ENCODE assay signal across 24 mouse cellular contexts in genomic region chr1:75283017-75283416, GRCm38 (mm10). TPM values are rescaled to one million over a fixed set of nuclear protein-coding genes. Genes with fewer than 3 reads are reported as not detected.
DNase-seq lines count a peak whose midpoint lies in the region; ATAC-seq and TF ChIP-seq lines count a peak whose summit lies in the region.
"Had no signal": no experiment of that assay in that cellular context is flagged by ENCODE, and none has a peak within 500 bp of the region (broad histone marks: within the 10 kb centered on the region; RNA-seq: fewer than 3 reads in every experiment).

No protein-coding gene starts in this region.

- no peak for TF ChIP-seq CTCF in hindbrain, postnatal 0 days (IDR thresholded peaks at IDR 0.05; ENCODE audit: low read depth)

- no peak overlapping the region for H3K4me3 ChIP-seq in embryonic facial prominence, embryonic 14.5 days (ENCODE audit: low read depth, low read length)
- H3K4me3 ChIP-seq in embryonic facial prominence, embryonic 10.5 days = no peak overlapping the region
- H3K4me3 ChIP-seq in hindbrain, postnatal 0 days (ENCODE audit: low read length) = no peak overlapping the region
- no peak overlapping the region for H3K4me3 ChIP-seq in hindbrain, embryonic 10.5 days
- H3K4me3 ChIP-seq in midbrain, embryonic 16.5 days (ENCODE audit: low read depth, low read length) = no peak overlapping the region
- H3K4me3 ChIP-seq in midbrain, embryonic 11.5 days (ENCODE audit: low read depth, low read length) = no peak overlapping the region
- H3K4me3 ChIP-seq: erythroblast, embryonic 14.5 days; heart, embryonic 12.5 days; kidney, embryonic 15.5 days; limb, embryonic 15.5 days had no signal

- WGBS in embryonic facial prominence, embryonic 14.5 days = 83% methylated on average over 5 of the region's 5 CpGs
- WGBS in embryonic facial prominence, embryonic 10.5 days = 79% methylated on average over 5 of the region's 5 CpGs
- 33% methylated on average over 5 of the region's 5 CpGs for WGBS in hindbrain, postnatal 0 days
- 76% methylated on average over 5 of the region's 5 CpGs for WGBS in hindbrain, embryonic 10.5 days
- WGBS in midbrain, embryonic 16.5 days = 66% methylated on average over 5 of the region's 5 CpGs
- 78% methylated on average over 5 of the region's 5 CpGs for WGBS in midbrain, embryonic 11.5 days

- 0 out of 2 replicates have a peak, but pooled peaks have one; percentile 12 for ATAC-seq in embryonic facial prominence, embryonic 14.5 days (ENCODE audit: low read depth)
- peak; percentile 76 for ATAC-seq in hindbrain, postnatal 0 days
- ATAC-seq in midbrain, embryonic 16.5 days = peak; percentile 56; the same call in 1 of the 2 replicates
- no peak for ATAC-seq in midbrain, embryonic 11.5 days (ENCODE audit: low FRiP score)
- ATAC-seq: intestine, embryonic 16.5 days had no signal

- H3K4me2 ChIP-seq in embryonic facial prominence, embryonic 14.5 days (ENCODE audit: low read depth, low read length) = no peak overlapping the region
- H3K4me2 ChIP-seq in hindbrain, postnatal 0 days (ENCODE audit: low read depth, low read length) = no peak overlapping the region
- no peak overlapping the region for H3K4me2 ChIP-seq in midbrain, embryonic 16.5 days (ENCODE audit: low read length)
- H3K4me2 ChIP-seq in midbrain, embryonic 11.5 days = no peak overlapping the region
- H3K4me2 ChIP-seq: heart, embryonic 12.5 days; kidney, embryonic 15.5 days; limb, embryonic 15.5 days had no signal

- H3K27me3 ChIP-seq in embryonic facial prominence, embryonic 14.5 days (replicated peaks; ENCODE audit: control insufficient read depth, insufficient read depth, low read length) = peaks cover 11% of the 10 kb centered on the region
- H3K27me3 ChIP-seq in embryonic facial prominence, embryonic 10.5 days (replicated peaks; ENCODE audit: low read depth, poor library complexity, severe bottlenecking) = peaks cover 12% of the 10 kb centered on the region
- H3K27me3 ChIP-seq in hindbrain, postnatal 0 days (ENCODE audit: insufficient read depth, low read length) = no peaks in the 10 kb centered on the region
- H3K27me3 ChIP-seq in hindbrain, embryonic 10.5 days (ENCODE audit: insufficient read depth, poor library complexity, severe bottlenecking) = peaks cover 12% of the 10 kb centered on the region
- H3K27me3 ChIP-seq in midbrain, embryonic 16.5 days (ENCODE audit: control insufficient read depth, insufficient read depth, low read depth, low read length) = no peaks in the 10 kb centered on the region
- peaks cover 4% of the 10 kb centered on the region for H3K27me3 ChIP-seq in midbrain, embryonic 11.5 days (ENCODE audit: control insufficient read depth, insufficient read depth, low read length)

- H3K27ac ChIP-seq in embryonic facial prominence, embryonic 14.5 days (replicated peaks; ENCODE audit: low read depth, low read length) = no peak overlapping the region
- no peak overlapping the region for H3K27ac ChIP-seq in embryonic facial prominence, embryonic 10.5 days (replicated peaks)
- H3K27ac ChIP-seq in hindbrain, postnatal 0 days = no peak overlapping the region
- no peak overlapping the region for H3K27ac ChIP-seq in hindbrain, embryonic 10.5 days
- H3K27ac ChIP-seq in midbrain, embryonic 16.5 days (ENCODE audit: low read length) = no peak overlapping the region
- no peak overlapping the region for H3K27ac ChIP-seq in midbrain, embryonic 11.5 days (ENCODE audit: low read depth, low read length)
- H3K27ac ChIP-seq: kidney, embryonic 15.5 days; limb, embryonic 15.5 days had no signal

- H3K4me1 ChIP-seq in embryonic facial prominence, embryonic 14.5 days (ENCODE audit: control insufficient read depth, insufficient read depth, low read length) = no peaks in the 10 kb centered on the region
- peaks cover 2% of the 10 kb centered on the region; the same call in 1 of the 2 replicates for H3K4me1 ChIP-seq in embryonic facial prominence, embryonic 10.5 days
- 0 out of 2 replicates have a peak, but pooled peaks cover 1% of the 10 kb centered on the region for H3K4me1 ChIP-seq in hindbrain, postnatal 0 days (ENCODE audit: insufficient read depth, low read length)
- 0 out of 2 replicates have a peak, but pooled peaks cover 4% of the 10 kb centered on the region for H3K4me1 ChIP-seq in hindbrain, embryonic 10.5 days (replicated peaks)
- no peaks in the 10 kb centered on the region; the same call in 1 of the 2 replicates for H3K4me1 ChIP-seq in midbrain, embryonic 16.5 days (ENCODE audit: control insufficient read depth, insufficient read depth, low read length)
- no peaks in the 10 kb centered on the region for H3K4me1 ChIP-seq in midbrain, embryonic 11.5 days (ENCODE audit: control insufficient read depth, insufficient read depth, low read length)
- H3K4me1 ChIP-seq: heart, embryonic 12.5 days; kidney, embryonic 15.5 days; limb, embryonic 15.5 days had no signal

- H3K9ac ChIP-seq in embryonic facial prominence, embryonic 14.5 days (ENCODE audit: low read depth, low read length) = no peak overlapping the region
- H3K9ac ChIP-seq in hindbrain, postnatal 0 days (replicated peaks; ENCODE audit: low read length) = no peak overlapping the region
- H3K9ac ChIP-seq in midbrain, embryonic 16.5 days (ENCODE audit: low read depth, low read length) = no peak overlapping the region
- no peak overlapping the region for H3K9ac ChIP-seq in midbrain, embryonic 11.5 days (ENCODE audit: low read length)
- H3K9ac ChIP-seq: heart, embryonic 12.5 days; kidney, embryonic 15.5 days; limb, embryonic 15.5 days had no signal

- no peaks in the 10 kb centered on the region for H3K36me3 ChIP-seq in embryonic facial prominence, embryonic 14.5 days (ENCODE audit: control insufficient read depth, insufficient read depth, low read length)
- no peaks in the 10 kb centered on the region for H3K36me3 ChIP-seq in embryonic facial prominence, embryonic 10.5 days (replicated peaks)
- no peaks in the 10 kb centered on the region for H3K36me3 ChIP-seq in hindbrain, postnatal 0 days (ENCODE audit: insufficient read depth, low read length)
- no peaks in the 10 kb centered on the region for H3K36me3 ChIP-seq in hindbrain, embryonic 10.5 days
- H3K36me3 ChIP-seq in midbrain, embryonic 16.5 days (ENCODE audit: control insufficient read depth, insufficient read depth, low read length) = no peaks in the 10 kb centered on the region
- no peaks in the 10 kb centered on the region for H3K36me3 ChIP-seq in midbrain, embryonic 11.5 days (ENCODE audit: control insufficient read depth, insufficient read depth, low read length)
- H3K36me3 ChIP-seq: heart, embryonic 12.5 days; kidney, embryonic 15.5 days; limb, embryonic 15.5 days had no signal

- DNase-seq in embryonic facial prominence, embryonic 14.5 days (ENCODE audit: low spot score) = no peak
- no peak for DNase-seq in embryonic facial prominence, embryonic 10.5 days (ENCODE audit: low spot score)
- DNase-seq in hindbrain, postnatal 0 days (ENCODE audit: low spot score) = peak; percentile 38
- no peak for DNase-seq in hindbrain, embryonic 10.5 days (ENCODE audit: low spot score)
- no peak for DNase-seq in midbrain, embryonic 11.5 days (ENCODE audit: low spot score, missing footprints)
- DNase-seq in right cerebral cortex, postnatal 36 days (ENCODE audit: low spot score in 2 of 2) = peak; percentile 33 to 41
- no peak for DNase-seq in testis, postnatal 10 days (ENCODE audit: low spot score)
- DNase-seq: adrenal gland, adult 2 months; cerebellum, adult 11-12 months; cerebellum, postnatal 25 days had no signal

- no peaks in the 10 kb centered on the region for H3K9me3 ChIP-seq in embryonic facial prominence, embryonic 14.5 days (ENCODE audit: control insufficient read depth, low read length)
- H3K9me3 ChIP-seq in embryonic facial prominence, embryonic 10.5 days = peaks cover 7% of the 10 kb centered on the region; the same call in 1 of the 2 replicates
- no peaks in the 10 kb centered on the region for H3K9me3 ChIP-seq in hindbrain, postnatal 0 days (ENCODE audit: low read length)
- H3K9me3 ChIP-seq in hindbrain, embryonic 10.5 days = peaks cover 11% of the 10 kb centered on the region; the same call in 1 of the 2 replicates
- no peaks in the 10 kb centered on the region for H3K9me3 ChIP-seq in midbrain, embryonic 16.5 days (replicated peaks; ENCODE audit: control insufficient read depth, low read length, poor library complexity, severe bottlenecking)
- H3K9me3 ChIP-seq in midbrain, embryonic 11.5 days (ENCODE audit: control insufficient read depth, low read length) = no peaks in the 10 kb centered on the region
- H3K9me3 ChIP-seq: kidney, embryonic 15.5 days; limb, embryonic 15.5 days had no signal

RNA-seq across cellular contexts. Expression of gene Resp18, which starts 4.8 kb away (rescaled TPM):
- 6.0 and 6.9 TPM in 2 replicates for polyA plus RNA-seq in embryonic facial prominence, embryonic 14.5 days (2014; fragmentation: Nextera tagmentation; extraction: Ambion mirVana)
- polyA plus RNA-seq in embryonic facial prominence, embryonic 10.5 days (2016; fragmentation: Nextera tagmentation; extraction: Ambion mirVana) = 1.9 and 2.5 TPM in 2 replicates
- total RNA-seq in hindbrain, postnatal 0 days (2014; rRNA removed) = 257 and 298 TPM in 2 replicates
- 394 and 396 TPM in 2 replicates for polyA plus RNA-seq in hindbrain, postnatal 0 days (2015; fragmentation: Nextera tagmentation; extraction: Ambion mirVana)
- polyA plus RNA-seq in hindbrain, embryonic 10.5 days (2016; fragmentation: Nextera tagmentation; extraction: Ambion mirVana) = 7.5 and 22.3 TPM in 2 replicates
- polyA plus RNA-seq in midbrain, embryonic 16.5 days (2015; fragmentation: Nextera tagmentation; extraction: Ambion mirVana) = 209 and 241 TPM in 2 replicates
- 28.5 and 34.8 TPM in 2 replicates for polyA plus RNA-seq in midbrain, embryonic 11.5 days (2014; fragmentation: Nextera tagmentation; extraction: Ambion mirVana)
- total RNA-seq: gastrocnemius, adult 18-20 months; granulocyte monocyte progenitor cell, adult 5-6 weeks; heart, postnatal 25 days; megakaryocyte-erythroid progenitor cell, adult 5-6 weeks; MEL had no signal
- polyA plus RNA-seq: erythroblast, embryonic 14.5 days; heart, embryonic 12.5 days had no signal

RNA-seq across cellular contexts. Expression of gene Ptprn, which starts 18.7 kb away (rescaled TPM):
- polyA plus RNA-seq in embryonic facial prominence, embryonic 14.5 days (2014; fragmentation: Nextera tagmentation; extraction: Ambion mirVana) = 2.0 and 2.9 TPM in 2 replicates
- 1.7 and 2.1 TPM in 2 replicates for polyA plus RNA-seq in embryonic facial prominence, embryonic 10.5 days (2016; fragmentation: Nextera tagmentation; extraction: Ambion mirVana)
- total RNA-seq in hindbrain, postnatal 0 days (2014; rRNA removed) = 120 and 132 TPM in 2 replicates
- 46.0 and 48.3 TPM in 2 replicates for polyA plus RNA-seq in hindbrain, postnatal 0 days (2015; fragmentation: Nextera tagmentation; extraction: Ambion mirVana)
- polyA plus RNA-seq in hindbrain, embryonic 10.5 days (2016; fragmentation: Nextera tagmentation; extraction: Ambion mirVana) = 3.9 and 7.9 TPM in 2 replicates
- 26.3 and 33.4 TPM in 2 replicates for polyA plus RNA-seq in midbrain, embryonic 16.5 days (2015; fragmentation: Nextera tagmentation; extraction: Ambion mirVana)
- polyA plus RNA-seq in midbrain, embryonic 11.5 days (2014; fragmentation: Nextera tagmentation; extraction: Ambion mirVana) = 4.2 and 4.4 TPM in 2 replicates
- total RNA-seq: gastrocnemius, adult 18-20 months; granulocyte monocyte progenitor cell, adult 5-6 weeks; MEL had no signal
- polyA plus RNA-seq: erythroblast, embryonic 14.5 days had no signal

RNA-seq across cellular contexts. Expression of gene Dnpep, which starts 34.8 kb away (rescaled TPM):
- 115 and 128 TPM in 2 replicates for polyA plus RNA-seq in embryonic facial prominence, embryonic 14.5 days (2014; fragmentation: Nextera tagmentation; extraction: Ambion mirVana)
- 144 and 150 TPM in 2 replicates for polyA plus RNA-seq in embryonic facial prominence, embryonic 10.5 days (2016; fragmentation: Nextera tagmentation; extraction: Ambion mirVana)
- total RNA-seq in hindbrain, postnatal 0 days (2014; rRNA removed) = 143 and 175 TPM in 2 replicates
- polyA plus RNA-seq in hindbrain, postnatal 0 days (2015; fragmentation: Nextera tagmentation; extraction: Ambion mirVana) = 120 and 131 TPM in 2 replicates
- 154 and 199 TPM in 2 replicates for polyA plus RNA-seq in hindbrain, embryonic 10.5 days (2016; fragmentation: Nextera tagmentation; extraction: Ambion mirVana)
- 136 and 145 TPM in 2 replicates for polyA plus RNA-seq in midbrain, embryonic 16.5 days (2015; fragmentation: Nextera tagmentation; extraction: Ambion mirVana)
- polyA plus RNA-seq in midbrain, embryonic 11.5 days (2014; fragmentation: Nextera tagmentation; extraction: Ambion mirVana) = 149 TPM in 2 replicates

RNA-seq across cellular contexts. Expression of gene Dnajb2, which starts 46.8 kb away (rescaled TPM):
- 20.0 and 21.0 TPM in 2 replicates for polyA plus RNA-seq in embryonic facial prominence, embryonic 14.5 days (2014; fragmentation: Nextera tagmentation; extraction: Ambion mirVana)
- 27.0 and 27.5 TPM in 2 replicates for polyA plus RNA-seq in embryonic facial prominence, embryonic 10.5 days (2016; fragmentation: Nextera tagmentation; extraction: Ambion mirVana)
- total RNA-seq in hindbrain, postnatal 0 days (2014; rRNA removed) = 33.3 and 48.0 TPM in 2 replicates
- polyA plus RNA-seq in hindbrain, postnatal 0 days (2015; fragmentation: Nextera tagmentation; extraction: Ambion mirVana) = 62.6 and 64.5 TPM in 2 replicates
- polyA plus RNA-seq in hindbrain, embryonic 10.5 days (2016; fragmentation: Nextera tagmentation; extraction: Ambion mirVana) = 28.9 and 37.5 TPM in 2 replicates
- polyA plus RNA-seq in midbrain, embryonic 16.5 days (2015; fragmentation: Nextera tagmentation; extraction: Ambion mirVana) = 79.4 and 84.3 TPM in 2 replicates
- 15.9 and 18.1 TPM in 2 replicates for polyA plus RNA-seq in midbrain, embryonic 11.5 days (2014; fragmentation: Nextera tagmentation; extraction: Ambion mirVana)

RNA-seq across cellular contexts. Expression of gene A630095N17Rik, which starts 51.1 kb away (rescaled TPM):
- not detected in 2 replicates for polyA plus RNA-seq in embryonic facial prominence, embryonic 14.5 days (2014; fragmentation: Nextera tagmentation; extraction: Ambion mirVana)
- not detected in 2 replicates for polyA plus RNA-seq in embryonic facial prominence, embryonic 10.5 days (2016; fragmentation: Nextera tagmentation; extraction: Ambion mirVana)
- not detected in 2 replicates for total RNA-seq in hindbrain, postnatal 0 days (2014; rRNA removed)
- polyA plus RNA-seq in hindbrain, postnatal 0 days (2015; fragmentation: Nextera tagmentation; extraction: Ambion mirVana) = 0.29 and 0.31 TPM in 2 replicates
- not detected in 2 replicates for polyA plus RNA-seq in hindbrain, embryonic 10.5 days (2016; fragmentation: Nextera tagmentation; extraction: Ambion mirVana)
- polyA plus RNA-seq in midbrain, embryonic 16.5 days (2015; fragmentation: Nextera tagmentation; extraction: Ambion mirVana) = not detected in 2 replicates
- not detected in 2 replicates for polyA plus RNA-seq in midbrain, embryonic 11.5 days (2014; fragmentation: Nextera tagmentation; extraction: Ambion mirVana)
- total RNA-seq: adrenal gland, adult 2 months; gastrocnemius, adult 18-20 months; heart, postnatal 25 days; left cerebral cortex, postnatal 10 days; megakaryocyte-erythroid progenitor cell, adult 5-6 weeks had no signal
- polyA plus RNA-seq: adrenal gland, adult 2 months; erythroblast, embryonic 14.5 days; heart, embryonic 12.5 days; intestine, embryonic 16.5 days; kidney, embryonic 15.5 days; large intestine, adult 2 months; limb, embryonic 15.5 days; liver, embryonic 16.5 days had no signal

Comparison
In these comparisons a context has a peak if more than half of its experiments do, and no peak if none do; other contexts are left out.
1. DNase-seq: peak in hindbrain, postnatal 0 days (single experiment) and right cerebral cortex, postnatal 36 days (2 of 2); none in embryonic facial prominence, embryonic 14.5 days (single experiment), embryonic facial prominence, embryonic 10.5 days (single experiment), hindbrain, embryonic 10.5 days (single experiment), midbrain, embryonic 11.5 days (single experiment) and testis, postnatal 10 days (single experiment).